Mouse (Mus musculus): ENCODE results near the gene Zrsr1.

DNA sequence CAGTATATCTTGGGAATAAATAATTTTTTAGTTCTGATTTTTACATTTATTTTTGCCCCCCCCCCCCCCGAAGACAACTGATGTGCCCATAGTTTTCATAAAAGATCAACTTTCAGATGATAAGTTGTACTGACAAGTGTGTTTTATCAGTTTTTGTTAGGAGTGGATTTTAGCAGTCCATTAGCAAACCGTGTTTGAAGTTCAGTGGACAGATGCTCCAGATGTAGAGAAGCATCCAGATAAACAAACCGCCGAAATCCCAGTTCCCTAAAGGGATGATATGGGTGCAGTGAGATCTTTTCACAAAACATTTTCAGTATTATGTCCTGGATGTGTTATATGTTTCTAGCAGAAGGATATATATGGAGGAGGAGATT, 37.0 kb downstream of the Zrsr1 start:
- TF ChIP-seq CTCF (IDR thresholded peaks at IDR 0.05) (no peak), POLR2A (IDR thresholded peaks at IDR 0.05; ENCODE audit: insufficient read depth, low read depth, low read length) (no peak)
